Mouse (Mus musculus) lung, postnatal 14 days (tissue): ENCODE measurements around the gene Arid2.
"Not testable (repeated sequence)": the region's sequence is repeated elsewhere in the genome, so short reads cannot be mapped to it uniquely, and the experiment has no call there.

ENCODE experiments used
- DNase-seq: peaks from one replicate; pipeline ENCODE4 v3.0.0; 2021

Gene Arid2

DNA sequence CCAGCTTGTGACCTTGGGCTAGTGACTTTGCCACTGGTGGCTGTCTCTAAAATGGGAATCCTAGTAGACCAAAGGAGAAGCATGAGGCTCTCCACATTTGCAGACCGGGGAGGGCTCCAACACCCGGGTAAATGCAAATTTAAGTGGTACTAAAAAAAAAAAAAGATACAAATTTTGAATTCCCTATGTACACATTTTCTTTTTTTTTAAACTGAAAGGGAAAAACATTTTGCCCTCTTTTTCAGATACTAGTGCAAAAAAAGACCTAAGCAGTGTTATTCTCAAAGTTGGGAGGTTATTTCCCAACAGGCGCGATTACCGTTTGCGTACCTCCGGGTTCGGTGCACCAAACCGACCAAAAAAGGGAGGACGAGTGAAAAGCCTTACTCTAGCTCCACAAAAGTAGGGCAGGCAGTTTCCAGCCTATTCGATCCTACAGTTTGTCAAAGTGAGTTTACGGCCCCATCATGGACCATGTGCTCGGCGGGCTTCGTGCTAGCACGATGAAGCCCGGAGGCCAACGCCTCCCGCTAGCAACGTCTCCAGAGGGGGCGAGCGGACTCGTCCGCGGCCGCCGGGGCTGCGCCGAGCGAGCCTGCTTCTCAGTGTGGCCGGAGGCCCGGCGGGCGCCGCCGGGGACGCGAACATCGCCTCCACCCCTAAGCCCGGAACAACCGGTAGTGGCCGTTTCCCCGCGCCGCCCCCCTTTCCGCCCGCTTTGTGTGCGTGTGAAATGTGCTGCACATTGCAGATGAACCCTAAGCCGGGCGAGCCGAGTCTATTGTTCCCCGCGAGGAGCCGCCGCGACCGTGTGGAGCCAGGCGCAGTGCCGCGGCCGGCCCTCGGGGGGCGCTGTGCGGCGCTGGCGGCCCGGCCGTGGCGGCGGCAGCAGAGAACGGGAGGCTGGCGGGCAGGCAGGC is 1.0 kb upstream of the Arid2 start:
- peak; percentile 95 for DNase-seq

DNA sequence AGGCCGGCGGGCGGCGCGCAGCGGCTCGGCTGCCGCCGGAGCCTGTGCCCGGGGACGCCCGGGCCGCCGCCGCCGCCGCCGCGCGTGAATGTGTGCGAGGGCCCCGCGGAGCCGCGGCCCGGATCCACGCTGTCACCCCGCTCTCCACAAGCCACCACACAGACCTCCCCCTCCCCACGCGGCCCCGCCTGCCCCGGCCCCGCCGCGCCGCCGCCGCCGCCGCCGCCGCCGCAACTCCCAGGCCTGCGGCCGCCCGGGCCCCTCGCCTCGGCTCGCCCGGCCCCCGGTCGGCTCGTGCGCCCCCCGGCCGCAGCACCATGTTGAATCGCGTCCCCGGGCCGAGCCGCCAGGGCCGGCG is 404 bp upstream of the Arid2 start:
- no peak for DNase-seq

DNA sequence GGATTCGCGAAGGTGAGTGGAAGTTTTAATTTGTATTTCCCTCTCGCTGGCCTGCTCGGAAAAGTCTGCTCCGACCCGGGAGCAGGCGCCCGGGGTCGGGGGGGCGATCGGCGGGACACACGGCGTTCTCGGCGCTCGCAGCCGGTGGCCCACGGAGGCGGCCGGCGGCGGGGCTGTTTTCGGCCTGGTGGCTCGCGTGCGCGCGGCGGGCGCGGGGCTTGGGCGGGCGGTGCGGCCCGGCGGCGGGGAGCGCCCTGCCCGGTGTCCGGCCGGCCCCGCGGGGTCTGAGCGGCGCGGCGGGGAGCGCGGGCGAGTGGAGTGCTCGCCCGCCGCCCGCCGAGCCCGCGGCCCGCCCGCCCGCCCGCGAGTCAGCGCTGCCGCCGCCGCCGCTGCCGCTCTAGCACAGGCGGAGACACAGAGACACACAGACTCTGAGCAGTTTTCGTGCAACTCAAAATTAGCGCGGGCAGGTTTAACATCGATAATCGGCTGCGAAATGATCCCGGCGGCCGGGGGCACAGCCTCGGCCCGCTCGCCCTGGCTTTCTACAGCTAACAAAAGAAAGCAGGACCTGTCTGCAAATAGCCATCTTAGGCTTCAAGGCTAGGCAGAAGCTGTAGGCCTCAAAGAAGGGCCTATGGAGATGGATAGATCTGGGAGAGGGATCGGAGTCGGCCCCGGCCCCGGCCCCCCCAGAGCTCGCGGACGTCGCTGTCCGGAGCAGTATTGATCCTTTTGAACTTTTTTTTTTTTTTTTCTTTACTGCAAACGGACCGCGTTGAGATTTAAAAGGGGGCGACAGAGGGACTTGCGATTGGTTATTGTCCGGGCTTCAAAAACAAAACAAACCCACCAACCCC is 888 bp downstream of the Arid2 start:
- peak; percentile 52 for DNase-seq

DNA sequence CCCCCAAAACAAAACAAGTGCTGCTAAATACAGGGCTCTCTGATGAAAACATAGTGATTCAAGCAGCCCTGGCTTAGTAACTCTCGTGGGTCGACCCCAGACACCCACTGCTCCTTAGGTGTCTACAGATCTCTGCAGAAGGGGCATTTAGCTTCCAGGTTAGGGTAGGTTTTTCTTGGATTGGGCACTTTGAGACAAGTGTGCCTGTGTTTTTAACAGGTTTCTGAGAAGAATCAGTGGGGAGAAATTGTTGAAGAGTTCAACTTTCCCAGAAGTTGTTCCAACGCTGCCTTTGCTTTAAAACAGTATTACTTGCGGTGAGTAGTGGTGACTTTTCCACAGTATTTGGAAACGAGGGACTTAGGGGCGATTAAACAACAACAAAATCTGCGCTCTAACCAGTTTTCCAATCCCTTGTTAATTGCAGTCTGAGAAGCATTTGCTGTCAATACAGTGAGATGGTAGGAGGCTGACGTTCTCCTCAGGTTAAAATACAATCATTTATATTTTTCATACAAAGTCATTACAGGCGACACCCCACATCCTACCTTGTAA is 1.6 kb downstream of the Arid2 start:
- DNase-seq: no peak

DNA sequence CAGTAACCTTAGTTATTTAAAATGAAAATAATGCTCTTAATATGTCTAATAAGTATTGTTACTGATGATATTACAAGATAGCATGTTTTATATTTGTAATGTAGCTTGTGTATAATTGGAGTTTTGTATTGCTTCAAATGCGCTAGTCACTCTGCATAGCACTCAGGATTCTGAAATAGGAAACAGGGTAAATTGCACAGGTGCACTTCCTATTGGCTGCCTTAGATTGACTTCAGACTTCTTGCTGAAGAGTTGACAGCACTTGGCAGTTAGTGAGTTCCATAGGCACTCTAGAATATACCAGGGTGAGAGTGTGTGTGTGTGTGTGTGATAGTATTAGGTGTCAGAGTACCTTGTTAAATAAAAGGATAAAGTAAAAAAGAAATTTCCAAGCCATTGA is 2.7 kb downstream of the Arid2 start:
- no peak for DNase-seq

DNA sequence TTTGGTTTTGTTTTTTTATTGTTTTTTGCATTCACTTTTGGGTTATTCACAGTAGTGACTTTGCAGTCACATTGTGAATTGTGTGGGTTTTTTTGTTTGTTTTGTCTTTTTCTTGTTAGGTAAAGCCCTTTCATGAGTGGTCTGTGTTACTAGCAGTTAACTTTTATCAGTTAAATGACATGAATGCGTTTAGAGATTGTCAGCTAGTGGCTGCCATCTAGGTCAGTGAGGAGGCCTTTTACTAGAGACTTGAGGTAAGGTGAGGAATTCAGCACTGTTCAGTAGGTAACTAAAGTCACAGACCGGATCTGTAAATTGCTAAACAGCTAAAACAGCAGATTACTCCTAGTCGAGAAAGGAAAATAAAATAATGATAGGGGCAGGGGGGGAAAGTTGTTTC is 6.1 kb downstream of the Arid2 start:
- no peak for DNase-seq

DNA sequence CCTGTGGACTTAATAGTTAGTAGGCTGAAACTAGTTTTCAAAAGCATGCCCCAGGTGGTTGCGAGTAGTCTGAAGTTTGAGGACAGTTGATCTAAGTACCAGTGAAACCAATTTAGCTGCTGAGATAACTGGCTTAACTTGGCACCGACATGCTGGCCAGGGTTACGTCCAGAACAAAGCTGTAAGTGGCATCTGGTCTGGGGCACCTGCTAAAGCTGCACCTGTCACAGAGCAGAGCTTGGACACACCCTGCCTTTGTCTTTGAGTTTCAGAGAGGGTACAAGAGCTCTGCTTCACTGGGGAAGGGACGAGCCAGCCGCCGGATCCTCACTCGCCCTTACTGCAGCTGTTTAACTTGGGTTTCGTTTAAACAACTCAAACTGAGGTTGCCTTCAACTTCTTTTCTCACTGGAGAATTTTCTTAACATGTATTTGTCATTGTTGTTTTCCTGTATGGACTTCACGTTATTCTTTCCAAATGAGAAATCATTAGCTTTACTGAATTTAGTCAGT is 9.8 kb downstream of the Arid2 start:
- no peak for DNase-seq

DNA sequence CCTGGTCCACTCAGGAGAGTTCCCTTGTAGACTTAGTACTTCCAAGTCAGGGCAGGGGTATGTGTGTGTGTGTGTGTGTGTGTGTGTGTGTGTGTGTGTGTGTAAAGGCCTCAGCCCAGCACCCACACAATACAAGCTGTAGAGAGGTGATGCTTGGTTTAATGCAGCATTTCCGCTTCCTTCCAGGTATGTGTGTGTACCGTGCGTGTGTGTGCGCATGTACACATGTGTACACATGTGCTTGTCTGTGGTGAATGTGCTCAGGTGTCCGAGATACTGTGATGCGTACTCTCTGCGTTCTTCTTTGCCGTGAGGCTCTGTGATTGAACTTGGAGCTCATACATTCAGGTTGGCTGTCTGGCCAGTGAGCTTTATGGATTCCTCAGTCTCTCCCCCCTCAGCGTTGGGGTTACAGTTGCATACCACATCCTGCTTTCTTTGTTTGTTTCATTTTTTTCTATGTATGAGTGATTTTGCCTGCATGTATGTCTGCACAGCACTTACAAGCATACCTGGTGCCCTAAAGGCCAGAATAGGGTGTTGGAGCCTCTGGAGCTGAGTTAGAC is 10.4 kb downstream of the Arid2 start:
- no peak for DNase-seq

DNA sequence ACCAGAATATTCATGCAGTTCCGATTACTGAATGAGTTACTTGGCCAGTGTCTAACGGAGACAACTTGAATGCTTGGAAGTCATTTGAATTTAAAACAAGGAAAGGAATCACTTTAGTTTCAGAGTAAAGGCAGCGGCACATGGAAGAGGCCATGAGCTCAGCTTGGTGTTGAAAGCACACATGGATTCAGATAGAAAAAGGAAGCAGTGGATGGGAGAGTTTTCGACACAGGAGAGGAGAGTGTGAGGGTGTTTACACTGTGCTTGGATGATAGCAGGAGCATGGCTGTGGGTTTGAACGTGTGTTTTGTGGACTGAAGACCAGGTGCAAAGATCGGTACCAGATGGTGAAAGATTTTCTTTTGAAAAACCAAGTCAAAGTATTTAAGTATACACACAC is 22.0 kb downstream of the Arid2 start:
- no peak for DNase-seq

DNA sequence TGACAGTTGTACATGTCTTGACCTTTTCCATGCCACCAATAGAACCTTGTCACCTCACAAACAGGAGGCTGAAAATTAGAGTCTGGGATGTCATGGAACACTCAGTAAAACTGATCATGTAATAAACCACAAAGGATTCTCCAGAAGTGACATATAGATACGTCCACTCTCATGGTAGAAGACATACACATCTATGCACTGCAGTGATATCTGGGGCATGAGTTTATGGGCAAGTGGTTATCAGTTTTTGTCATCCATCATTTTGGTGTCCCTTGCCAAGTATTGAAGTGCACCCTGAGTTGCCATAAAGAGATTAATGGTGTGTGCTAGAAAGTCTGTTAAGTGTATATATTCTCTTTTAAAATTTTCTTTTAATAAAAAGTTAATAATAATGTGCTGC is 25.6 kb downstream of the Arid2 start:
- no peak for DNase-seq

DNA sequence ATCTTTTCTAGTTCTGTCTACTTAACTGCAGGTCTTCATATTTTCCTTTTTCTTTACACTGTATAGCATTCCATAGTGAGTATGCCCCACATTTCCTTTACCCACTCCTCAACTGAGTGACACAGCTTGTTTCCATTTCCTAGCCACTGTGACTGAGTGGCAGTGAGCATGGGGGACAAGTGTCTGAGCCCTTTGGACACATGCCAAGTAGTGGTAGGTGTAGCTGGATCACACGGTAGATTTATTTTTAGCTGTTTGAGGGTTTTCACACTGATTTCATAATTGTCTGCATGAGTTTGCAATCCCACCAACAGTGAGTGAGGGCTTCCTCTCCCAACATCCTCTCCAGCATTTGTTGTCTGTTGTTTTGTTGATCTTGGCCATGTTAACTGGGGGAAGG is 28.3 kb downstream of the Arid2 start:
- peak; percentile 46 for DNase-seq

DNA sequence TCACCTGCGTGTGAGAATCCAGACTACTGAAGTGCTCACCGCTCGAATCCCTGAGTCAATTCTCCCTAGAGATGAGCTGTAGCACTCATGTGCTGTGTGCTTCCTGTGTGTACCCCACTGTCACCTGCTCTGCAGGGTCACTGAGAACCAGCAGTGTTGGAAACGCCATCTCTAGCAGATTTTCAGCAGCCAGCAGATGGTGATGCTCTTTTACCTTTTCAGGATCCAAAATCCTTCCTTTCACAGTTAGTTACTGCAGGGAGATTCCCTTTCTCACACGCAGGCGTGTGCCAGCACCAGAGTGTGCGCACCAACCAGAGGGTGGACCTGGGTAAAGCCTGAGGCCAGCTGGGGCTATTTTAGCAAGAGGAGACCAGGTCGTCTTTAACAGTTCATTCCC is 32.0 kb downstream of the Arid2 start:
- no peak for DNase-seq

DNA sequence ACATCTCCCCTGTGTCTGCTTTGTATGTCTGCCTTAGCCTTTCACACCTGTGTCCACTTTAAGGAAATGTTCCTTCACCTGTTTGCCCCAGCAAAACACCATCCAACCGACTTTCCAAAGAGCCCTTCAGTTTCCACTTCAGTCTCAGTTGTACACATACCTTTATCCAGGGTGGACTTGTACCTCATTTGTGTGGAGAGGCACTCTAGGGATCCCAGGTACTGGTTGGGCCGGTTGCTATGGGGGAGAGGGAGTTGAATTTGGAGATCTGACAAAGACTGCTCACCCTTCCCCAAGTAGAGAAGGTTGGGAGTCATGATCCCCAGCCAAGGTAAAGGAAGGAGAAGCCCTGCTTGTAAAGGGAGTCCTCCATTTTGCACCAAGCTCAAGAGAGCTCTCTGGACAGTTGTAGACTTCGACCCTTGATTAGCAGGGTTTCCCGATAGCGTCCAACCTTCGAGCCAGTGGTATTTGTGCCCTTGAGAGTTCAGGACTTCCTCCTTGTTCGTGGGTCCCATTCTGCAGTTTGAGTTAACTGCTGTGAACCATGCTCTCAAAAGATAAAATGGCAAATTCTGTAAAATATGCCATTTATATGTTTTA is 38.5 kb downstream of the Arid2 start:
- peak; percentile 58 for DNase-seq

DNA sequence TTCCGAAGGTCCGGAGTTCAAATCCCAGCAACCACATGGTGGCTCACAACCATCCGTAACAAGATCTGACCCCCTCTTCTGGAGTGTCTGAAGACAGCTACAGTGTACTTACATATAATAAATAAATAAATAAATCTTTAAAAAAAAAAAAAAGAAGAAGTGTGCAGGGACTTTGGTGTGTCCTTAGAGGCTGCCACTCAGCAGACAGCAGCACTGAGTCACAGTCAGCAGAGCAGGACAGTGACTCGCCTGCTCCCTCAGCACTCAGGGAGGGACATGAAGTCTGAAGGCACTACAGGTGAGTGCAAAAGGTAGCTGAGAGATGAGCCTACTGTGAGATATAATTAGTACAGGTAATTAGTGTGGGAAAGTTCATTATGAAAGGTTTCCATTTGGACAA is 41.4 kb downstream of the Arid2 start:
- DNase-seq: not testable (repeated sequence)

DNA sequence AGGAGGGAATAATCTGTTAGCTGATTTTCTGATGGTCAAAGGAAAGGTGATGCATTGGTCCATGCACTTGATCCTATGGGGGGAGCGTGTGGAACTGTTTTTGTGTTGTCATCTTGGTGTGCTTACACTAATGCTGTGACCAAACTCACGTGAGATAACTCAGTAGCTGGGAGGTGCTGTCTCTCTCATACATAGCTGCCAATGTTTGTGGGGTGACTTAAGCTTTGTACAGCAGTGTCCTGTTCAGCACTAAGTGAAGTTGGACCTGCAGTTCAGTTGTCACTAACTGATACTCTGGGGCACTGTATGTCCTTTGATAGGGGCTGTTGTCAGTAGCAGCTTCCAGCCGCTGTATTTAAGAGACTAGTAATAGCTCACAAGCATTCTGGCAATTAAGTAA is 43.2 kb downstream of the Arid2 start:
- DNase-seq: no peak

DNA sequence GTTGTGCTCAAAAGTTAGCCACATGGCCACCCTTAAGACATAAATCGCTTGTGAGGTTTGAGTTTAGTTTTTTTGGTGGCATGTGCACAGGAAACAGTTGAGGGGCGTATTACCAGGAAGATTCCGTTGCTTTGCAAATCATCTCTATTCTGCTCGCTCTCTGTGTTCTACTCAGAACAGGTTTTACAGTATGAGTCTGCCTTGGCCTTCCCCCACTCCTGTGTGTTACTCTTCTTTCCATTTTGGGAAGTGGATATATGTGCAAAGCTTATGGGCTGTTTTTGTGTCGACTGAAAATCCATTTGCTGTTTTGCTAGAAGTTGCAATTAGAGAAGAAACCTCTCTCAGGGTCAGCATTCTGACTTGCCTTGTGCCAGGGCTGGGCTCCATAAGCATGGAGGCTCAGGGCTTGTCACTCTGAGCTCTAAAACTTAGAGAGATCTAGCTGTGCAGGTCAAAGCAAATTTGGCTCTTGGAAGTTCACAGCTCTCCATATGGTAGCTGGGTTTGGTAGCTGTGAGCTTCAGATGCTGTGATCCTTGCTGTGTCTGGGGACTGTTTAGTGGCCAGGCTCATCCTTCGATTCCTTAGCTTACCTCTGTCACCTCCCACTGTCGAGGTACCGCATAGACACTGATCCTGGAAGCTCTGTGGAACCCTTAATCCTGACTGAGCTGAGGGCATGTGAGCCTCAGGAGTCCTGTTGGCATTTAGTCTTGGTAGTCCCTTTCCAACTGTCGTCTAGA is 45.3 kb downstream of the Arid2 start:
- DNase-seq: no peak

DNA sequence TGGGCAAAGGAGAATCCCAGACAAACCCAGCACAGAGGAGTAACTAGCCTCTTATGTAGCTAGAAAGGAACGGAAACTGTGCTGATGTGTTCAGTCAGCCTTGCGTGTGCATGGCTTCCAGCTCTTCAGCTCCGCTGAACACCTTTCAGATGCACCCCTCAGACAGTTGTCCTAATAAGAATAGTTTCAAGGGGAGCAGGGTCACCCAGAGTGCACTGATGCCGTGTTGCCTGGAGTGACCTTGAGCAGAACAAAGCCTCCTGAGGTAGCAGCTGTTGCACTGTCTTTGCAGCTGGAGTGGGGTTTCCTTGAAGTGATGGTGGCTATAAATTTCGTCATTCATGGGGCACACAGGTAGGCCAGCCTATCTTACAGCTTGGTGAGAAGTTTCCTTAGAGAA is 46.0 kb downstream of the Arid2 start:
- DNase-seq: no peak

DNA sequence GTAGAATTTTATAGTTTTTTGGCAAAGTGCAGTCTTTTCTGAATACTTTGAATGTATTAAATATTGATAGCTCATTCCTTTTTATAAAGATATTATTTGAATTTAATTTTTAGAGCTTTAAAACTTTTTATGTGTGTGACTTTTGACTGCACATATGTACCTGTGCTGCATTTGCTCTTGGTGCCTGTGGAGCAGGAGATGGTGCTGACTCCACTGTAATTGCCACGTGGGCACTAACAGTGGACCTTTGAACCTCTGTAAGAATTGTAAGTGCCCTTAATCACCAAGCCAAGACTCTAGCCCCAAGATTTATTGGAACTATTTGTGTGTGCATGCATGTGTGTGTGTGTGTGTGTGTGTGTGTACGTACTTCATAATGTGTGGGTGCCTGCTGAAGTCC is 53.6 kb downstream of the Arid2 start:
- DNase-seq: no peak

DNA sequence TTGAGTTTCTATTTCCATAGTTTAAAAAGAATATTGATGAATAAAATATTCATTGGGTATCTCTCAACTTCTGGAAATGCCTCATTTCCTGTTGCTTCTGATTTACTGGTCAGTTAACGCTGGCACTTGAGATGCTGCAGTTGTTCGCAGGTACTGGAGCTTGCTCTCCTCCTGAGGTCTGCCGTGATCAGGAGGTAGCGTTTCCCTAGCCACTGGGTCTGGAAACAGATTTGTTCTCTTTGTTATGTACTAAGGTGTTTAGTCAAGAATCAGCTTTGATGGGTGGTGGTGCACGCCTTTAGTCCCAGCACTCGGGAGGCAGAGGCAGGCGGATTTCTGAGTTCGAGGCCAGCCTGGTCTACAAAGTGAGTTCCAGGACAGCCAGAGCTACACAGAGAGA is 54.8 kb downstream of the Arid2 start:
- no peak for DNase-seq

DNA sequence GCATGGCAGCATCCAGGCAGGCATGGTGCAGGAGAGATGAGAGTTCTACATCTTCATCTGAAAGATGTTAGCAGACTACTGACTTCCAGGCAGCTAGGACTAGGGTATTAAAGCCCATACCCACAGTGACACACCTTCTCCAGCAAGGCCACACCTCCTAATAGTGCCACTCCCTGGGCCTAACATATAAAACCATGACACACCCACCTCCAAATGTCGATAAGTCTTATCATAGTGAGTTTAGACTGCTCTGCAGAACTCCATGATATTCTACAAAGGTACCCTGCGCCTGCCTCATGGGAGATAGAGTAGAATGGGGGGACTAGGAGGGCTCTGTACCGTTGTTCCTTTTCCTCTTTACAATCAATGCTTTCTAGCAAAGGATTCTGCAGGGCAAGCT is 55.6 kb downstream of the Arid2 start:
- DNase-seq: no peak

DNA sequence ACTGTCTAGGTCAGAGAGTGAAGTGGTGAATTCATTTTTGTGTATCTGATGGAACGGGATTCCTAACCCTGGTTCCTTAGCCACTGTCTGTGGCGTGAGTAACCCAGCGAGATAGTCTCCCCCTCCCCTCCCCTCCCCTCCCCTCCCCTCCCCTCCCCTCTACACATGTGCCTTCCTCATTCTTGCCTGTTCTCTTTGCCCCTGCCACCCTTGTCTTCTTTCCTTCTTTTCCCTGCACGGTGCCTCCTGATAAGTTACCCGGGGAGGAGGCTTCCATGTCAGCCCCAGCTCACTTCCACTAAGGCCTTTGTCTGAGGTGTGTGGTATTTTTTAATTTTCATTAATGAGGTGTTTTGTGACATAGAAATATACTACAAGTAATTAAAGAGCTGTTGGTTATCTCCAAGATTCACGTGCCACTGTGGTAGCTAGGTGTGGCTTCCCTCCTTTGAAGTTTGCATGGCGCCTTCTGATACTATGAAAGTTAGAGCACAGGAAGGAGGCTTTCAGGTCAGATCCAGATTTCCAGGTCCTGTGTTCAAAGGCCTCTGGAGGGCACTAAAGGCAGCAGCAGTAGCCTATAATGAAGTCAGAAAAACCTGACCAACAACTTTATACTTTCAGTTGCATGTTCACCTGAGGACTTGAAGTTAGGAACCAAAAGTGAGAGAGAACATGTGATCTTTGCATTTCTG is 57.4 kb downstream of the Arid2 start:
- DNase-seq: no peak
